Mouse (Mus musculus) heart, embryonic 11.5 days (tissue): ENCODE data around the gene Ucp2. TPM values are rescaled to one million over a fixed set of nuclear protein-coding genes. Genes with fewer than 3 reads are reported as not detected.
A peak's percentile ranks its signal among the peaks of the same experiment; 100 is the strongest.

ENCODE experiments used
- ATAC-seq: fragments of 200-750 bp; cut with Nextera tagmentation; replicated peaks from 2 replicates; pipeline ENCODE4 v1.8.0; 2017; ENCODE audit warnings: moderate library complexity; ENCODE audit not compliant: insufficient number of reproducible peaks, low FRiP score, low TSS enrichment
- H3K27ac ChIP-seq: fragments of 300-500 bp; sonication (generic); 2 replicates; pipeline ENCODE4 v1.5.1; 2014; ENCODE audit warnings: mild to moderate bottlenecking, low read depth, low read length
- H3K27me3 ChIP-seq: fragments of 300-500 bp; sonication (generic); 2 replicates; pipeline ENCODE4 v1.6.1; 2014; ENCODE audit warnings: mild to moderate bottlenecking, low read length, mixed read lengths; ENCODE audit not compliant: control insufficient read depth, insufficient read depth
- H3K36me3 ChIP-seq: fragments of 300-500 bp; sonication (generic); 2 replicates; pipeline ENCODE4 v1.6.1; 2014; ENCODE audit warnings: mild to moderate bottlenecking, low read length, moderate library complexity, mixed read lengths; ENCODE audit not compliant: control insufficient read depth, insufficient read depth
- H3K4me1 ChIP-seq: fragments of 300-500 bp; sonication (generic); 2 replicates; pipeline ENCODE4 v1.6.1; 2014; ENCODE audit warnings: low read length; ENCODE audit not compliant: control insufficient read depth, insufficient read depth
- H3K4me2 ChIP-seq: fragments of 300-500 bp; sonication (generic); 2 replicates; pipeline ENCODE4 v1.6.1; 2014; ENCODE audit warnings: mild to moderate bottlenecking, moderate library complexity
- H3K4me3 ChIP-seq: fragments of 300-500 bp; sonication (generic); 2 replicates; pipeline ENCODE4 v1.5.1; 2014; ENCODE audit warnings: low read depth, low read length
- H3K9ac ChIP-seq: fragments of 300-500 bp; sonication (generic); 2 replicates; pipeline ENCODE4 v1.6.1; 2014; ENCODE audit warnings: mild to moderate bottlenecking, low read depth, low read length, moderate library complexity
- H3K9me3 ChIP-seq: fragments of 300-500 bp; sonication (generic); replicated peaks from 2 replicates; pipeline ENCODE4 v1.6.1; 2016; ENCODE audit warnings: low read length; ENCODE audit not compliant: control insufficient read depth
- WGBS: fragments of 180-500 bp; shearing (Covaris S2); extraction: QIAGEN DNeasy Blood & Tissue Kit; methylation state at CpG from one replicate; pipeline ENCODE4 v1.1.7; 2014; ENCODE audit not compliant: insufficient replicate concordance; 5-methylcytosine and 5-hydroxymethylcytosine counted together
- polyA plus RNA-seq: library from polyadenylated mRNA; unstranded; fragments of >200 nt; fragmentation: Nextera tagmentation; extraction: Ambion mirVana; gene quantifications from 2 replicates; pipeline ENCODE4 v1.2.1, GENCODE M21; 2014

The Ucp2 gene
- 216 and 245 TPM in 2 replicates for polyA plus RNA-seq

- peak; percentile 83 for ATAC-seq
- peak within 1 kb of the TSS; percentile 75 for H3K9ac ChIP-seq
- no peaks in the 10 kb centered on the region for H3K9me3 ChIP-seq
- under 1% methylated on average over 27 of the region's 27 CpGs for WGBS
- H3K4me1 ChIP-seq, result peaks cover 23% of the 10 kb centered on the region
- H3K4me2 ChIP-seq, result peak within 1 kb of the TSS; percentile 98
- H3K27ac ChIP-seq, result peak within 1 kb of the TSS; percentile 83
- peak within 1 kb of the TSS; percentile 61 for H3K4me3 ChIP-seq
- no peaks in the 10 kb centered on the region for H3K27me3 ChIP-seq
- H3K36me3 ChIP-seq, result peaks cover 11% of the 10 kb centered on the region
Measured at GRCm38 (mm10) chr7:100493117-100493483, at the start of gene Ucp2. Gene Ucp2, plus strand, starts transcription at chr7:100493337.

- Histone ChIP-seq H3K4me2 (no peak overlapping the region), H3K27ac (no peak overlapping the region), H3K9ac (no peak overlapping the region), H3K4me3 (no peak overlapping the region), H3K4me1 (no peaks in the 10 kb centered on the region), H3K9me3 (no peaks in the 10 kb centered on the region), H3K36me3 (peaks cover 17% of the 10 kb centered on the region), H3K27me3 (no peaks in the 10 kb centered on the region)
- ATAC-seq, result no peak
- WGBS, result 76% methylated on average over 4 of the region's 4 CpGs
Measured at GRCm38 (mm10) chr7:100443728-100444127, 49.4 kb upstream of the Ucp2 start.

- no peak for ATAC-seq
- 97% methylated on average over 5 of the region's 5 CpGs for WGBS
Measured at GRCm38 (mm10) chr7:100446271-100446670, 46.9 kb upstream of the Ucp2 start.

GRCm38 (mm10) chr7:100448530-100448929, 44.6 kb upstream of the Ucp2 start:
- H3K9ac ChIP-seq, result no peak overlapping the region
- no peaks in the 10 kb centered on the region for H3K27me3 ChIP-seq
- no peak for ATAC-seq
- H3K4me2 ChIP-seq, result no peak overlapping the region
- no peaks in the 10 kb centered on the region for H3K9me3 ChIP-seq
- no peaks in the 10 kb centered on the region for H3K4me1 ChIP-seq
- H3K4me3 ChIP-seq, result no peak overlapping the region
- peaks cover 34% of the 10 kb centered on the region for H3K36me3 ChIP-seq
- WGBS, result 93% methylated on average over 12 of the region's 12 CpGs
- no peak overlapping the region for H3K27ac ChIP-seq

More at GRCm38 (mm10) chr7:100446271-100446670, 46.9 kb upstream of the Ucp2 start:
- no peak overlapping the region for H3K4me2 ChIP-seq
- H3K9ac ChIP-seq, result no peak overlapping the region
- peaks cover 28% of the 10 kb centered on the region for H3K36me3 ChIP-seq
- no peaks in the 10 kb centered on the region for H3K9me3 ChIP-seq
- H3K27ac ChIP-seq, result no peak overlapping the region
- no peak overlapping the region for H3K4me3 ChIP-seq
- no peaks in the 10 kb centered on the region for H3K4me1 ChIP-seq
- H3K27me3 ChIP-seq, result no peaks in the 10 kb centered on the region

- no peaks in the 10 kb centered on the region for H3K9me3 ChIP-seq
- H3K9ac ChIP-seq, result no peak overlapping the region
- H3K4me2 ChIP-seq, result no peak overlapping the region
- 83% methylated on average over 3 of the region's 3 CpGs for WGBS
- H3K4me1 ChIP-seq, result no peaks in the 10 kb centered on the region
- no peak overlapping the region for H3K27ac ChIP-seq
- no peaks in the 10 kb centered on the region for H3K27me3 ChIP-seq
- no peak overlapping the region for H3K4me3 ChIP-seq
- H3K36me3 ChIP-seq, result peaks cover 34% of the 10 kb centered on the region
- ATAC-seq, result no peak
Measured at GRCm38 (mm10) chr7:100448985-100449384, 44.2 kb upstream of the Ucp2 start.

GRCm38 (mm10) chr7:100458153-100458552, 35.0 kb upstream of the Ucp2 start:
- H3K9ac ChIP-seq, result no peak overlapping the region
- peaks cover 22% of the 10 kb centered on the region for H3K36me3 ChIP-seq
- H3K4me3 ChIP-seq, result no peak overlapping the region
- peaks cover 10% of the 10 kb centered on the region for H3K4me1 ChIP-seq
- H3K27me3 ChIP-seq, result no peaks in the 10 kb centered on the region
- H3K9me3 ChIP-seq, result no peaks in the 10 kb centered on the region
- WGBS, result 50% methylated on average over 1 of the region's 1 CpGs
- H3K27ac ChIP-seq, result peak overlapping the region; percentile 68; the same call in 1 of the 2 replicates
- H3K4me2 ChIP-seq, result no peak overlapping the region
- ATAC-seq, result peak; percentile 86

GRCm38 (mm10) chr7:100459862-100460261, 33.3 kb upstream of the Ucp2 start:
- Histone ChIP-seq H3K36me3 (peaks cover 22% of the 10 kb centered on the region), H3K9ac (no peak overlapping the region), H3K9me3 (no peaks in the 10 kb centered on the region), H3K4me3 (no peak overlapping the region), H3K4me1 (peaks cover 21% of the 10 kb centered on the region), H3K27me3 (no peaks in the 10 kb centered on the region), H3K4me2 (no peak overlapping the region), H3K27ac (no peak overlapping the region)
- ATAC-seq, result no peak
- 90% methylated on average over 3 of the region's 3 CpGs for WGBS

- WGBS, result 80% methylated on average over 6 of the region's 6 CpGs
- H3K4me2 ChIP-seq, result no peak overlapping the region
- no peak overlapping the region for H3K4me3 ChIP-seq
- H3K27me3 ChIP-seq, result no peaks in the 10 kb centered on the region
- ATAC-seq, result no peak
- peaks cover 11% of the 10 kb centered on the region for H3K36me3 ChIP-seq
- no peaks in the 10 kb centered on the region for H3K9me3 ChIP-seq
- no peak overlapping the region for H3K9ac ChIP-seq
- H3K27ac ChIP-seq, result no peak overlapping the region
- H3K4me1 ChIP-seq, result peaks cover 36% of the 10 kb centered on the region
Measured at GRCm38 (mm10) chr7:100461621-100462151, 31.5 kb upstream of the Ucp2 start.

- H3K9me3 ChIP-seq, result no peaks in the 10 kb centered on the region
- H3K36me3 ChIP-seq, result peaks cover 5% of the 10 kb centered on the region; the same call in 1 of the 2 replicates
- no peaks in the 10 kb centered on the region for H3K27me3 ChIP-seq
- H3K27ac ChIP-seq, result peak overlapping the region; percentile 81
- H3K4me3 ChIP-seq, result no peak overlapping the region
- WGBS, result 49% methylated on average over 9 of the region's 9 CpGs
- 0 out of 2 replicates have a peak overlapping the region, but pooled peaks have one; percentile 52 for H3K9ac ChIP-seq
- peak overlapping the region; percentile 29 for H3K4me2 ChIP-seq
- peak; percentile 52 for ATAC-seq
- H3K4me1 ChIP-seq, result peaks cover 30% of the 10 kb centered on the region
Measured at GRCm38 (mm10) chr7:100463194-100463593, 29.9 kb upstream of the Ucp2 start.
